Mouse (Mus musculus) testis, postnatal 14 days (tissue): ENCODE measurements at regions not wholly inside any gene's neighbourhood (a gene's known extent, or its start where the extent isn't known, plus 50 kb on each side); places are given as distances from the start of the nearest gene placed in this dataset.

Experiments used
- DNase-seq: peaks from one replicate; pipeline ENCODE4 v3.0.0; 2021; ENCODE audit warnings: low spot score

- DNase-seq = peak; percentile 60
These were observed 621.3 kb upstream of the Dsel start for GRCm38 (mm10) chr1:112486046-112486445.

- peak; percentile 5 for DNase-seq
These were observed 591.3 kb upstream of the Dsel start for GRCm38 (mm10) chr1:112456047-112456446.

- DNase-seq = no peak
These were observed 587.7 kb upstream of the Dsel start for GRCm38 (mm10) chr1:112452390-112452789.

- no peak for DNase-seq
These were observed 586.9 kb upstream of the Dsel start for GRCm38 (mm10) chr1:112451622-112452021.

- DNase-seq = no peak
These were observed 574.4 kb upstream of the Dsel start for GRCm38 (mm10) chr1:112439109-112439508.

GRCm38 (mm10) chr1:112416350-112417083, 551.8 kb upstream of the Dsel start:
- DNase-seq = peak; percentile 6

DNA sequence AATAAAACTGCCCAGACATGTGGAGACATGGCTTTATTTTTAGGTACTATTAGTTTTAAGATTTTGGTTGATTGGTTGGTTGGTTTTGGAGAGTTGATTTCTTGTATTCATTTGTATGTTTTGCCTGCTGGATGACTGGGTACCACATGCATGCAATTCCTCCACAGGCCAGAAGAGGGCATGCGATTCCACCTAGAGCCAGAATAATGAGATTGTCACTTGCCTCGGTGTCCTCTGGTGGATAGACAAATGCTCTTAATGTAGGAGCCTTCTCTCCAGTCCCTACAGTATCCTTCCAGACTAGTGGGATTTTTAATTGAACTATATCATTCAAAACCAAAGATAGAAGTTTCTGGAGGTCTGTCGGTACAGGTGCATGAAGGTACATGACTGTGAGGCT, 524.1 kb upstream of the Dsel start:
- DNase-seq = no peak

GRCm38 (mm10) chr1:112384015-112384414, 519.3 kb upstream of the Dsel start:
- DNase-seq = no peak

GRCm38 (mm10) chr1:112379651-112380264, 515.0 kb upstream of the Dsel start:
- DNase-seq = no peak

DNA sequence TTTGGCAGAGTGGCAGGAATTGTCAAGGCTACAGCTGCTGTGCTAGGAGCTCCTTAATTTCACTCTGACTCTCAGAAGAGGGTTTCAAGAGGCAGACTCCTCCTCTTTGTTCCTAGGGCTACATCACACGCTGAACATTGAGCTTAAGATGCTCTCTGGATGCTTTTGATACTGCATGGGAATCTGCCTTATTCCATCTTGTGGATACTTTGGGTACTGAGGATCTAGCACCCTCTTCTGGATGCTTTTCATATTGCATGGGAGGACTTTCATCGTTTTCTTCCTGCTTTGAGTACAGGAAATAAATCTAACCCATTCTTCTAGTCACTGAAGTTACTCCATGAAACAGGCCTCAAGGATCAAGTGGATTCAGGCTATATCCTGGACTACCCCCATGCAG, 513.9 kb upstream of the Dsel start:
- no peak for DNase-seq

DNA sequence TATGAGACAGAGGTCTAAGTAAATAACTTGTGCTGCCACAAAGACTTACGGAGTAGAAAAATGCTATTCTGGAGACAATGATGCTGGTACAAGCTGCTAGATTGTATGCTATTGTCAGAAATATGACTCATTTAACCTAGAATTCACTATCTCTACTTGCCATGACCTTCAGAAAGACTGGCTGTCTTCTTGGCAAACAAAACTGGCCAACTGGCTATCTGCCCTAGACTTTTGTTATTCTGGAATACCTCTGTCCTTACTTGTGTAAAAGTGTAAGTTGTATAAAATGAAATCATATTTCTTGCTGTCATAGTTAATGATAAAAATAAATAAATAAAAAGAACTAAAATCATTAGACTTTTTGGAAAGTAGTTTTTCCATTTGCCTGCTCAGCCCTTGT, 491.1 kb upstream of the Dsel start:
- no peak for DNase-seq
